Mouse (Mus musculus) lung, postnatal 25 days (tissue): ENCODE results near the gene Sv2c.
"Not testable (repeated sequence)": the region's sequence is repeated elsewhere in the genome, so short reads cannot be mapped to it uniquely, and the experiment has no call there.

Experiments used
- DNase-seq: peaks from one replicate; pipeline ENCODE4 v3.0.0; 2022; ENCODE audit warnings: low spot score

The Sv2c gene

DNA sequence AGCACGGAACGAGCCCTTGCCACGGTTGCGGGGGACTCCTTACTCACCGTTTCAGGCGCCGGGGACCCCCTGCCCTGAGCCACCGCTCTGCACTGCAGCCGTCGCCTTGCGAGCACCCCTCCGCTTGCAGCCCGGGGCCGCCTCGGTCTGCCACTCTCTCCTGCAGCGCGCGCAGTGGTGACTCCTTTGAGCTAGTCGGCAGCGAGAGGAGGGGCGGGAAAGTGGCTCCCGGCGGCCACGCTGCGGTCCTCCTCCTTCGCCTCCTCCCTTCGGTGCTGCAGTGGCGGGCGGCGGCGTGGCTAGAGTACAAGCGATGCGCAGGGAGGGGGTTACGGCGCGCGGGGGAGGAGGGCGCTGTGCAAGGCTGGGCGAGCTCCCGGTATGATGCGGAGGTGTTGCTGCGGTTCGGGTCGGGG lies at the start of gene Sv2c:
TSS of gene Sv2c (minus strand) at position 177 of the 416 bp plus-strand sequence.
- DNase-seq: no peak

DNA sequence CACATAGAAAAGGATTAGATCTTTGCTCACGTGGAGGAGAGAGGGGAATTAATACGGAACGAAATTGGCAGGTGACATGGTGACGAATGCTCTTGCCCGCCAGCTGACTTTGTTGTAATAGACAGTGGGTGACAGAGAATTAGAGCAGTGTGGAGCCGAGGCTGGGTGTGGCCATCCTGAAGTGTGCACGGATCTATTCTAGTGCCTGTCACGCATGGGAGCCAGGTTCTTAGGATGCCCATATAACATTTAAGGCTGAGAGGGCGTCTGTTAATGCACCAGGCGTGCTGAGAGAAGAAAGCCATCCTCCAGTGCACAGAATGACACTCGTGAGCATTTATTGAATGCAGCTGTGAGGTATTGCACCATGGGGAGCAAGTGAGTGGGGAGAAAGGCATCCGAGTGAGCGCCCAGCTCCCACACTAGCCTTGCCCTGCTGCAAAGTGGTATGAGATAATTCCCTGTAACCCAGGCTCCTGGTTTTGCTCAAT lies 48.3 kb upstream of the Sv2c start:
- no peak for DNase-seq

GRCm38 (mm10) chr13:96175591-96176212 lies 43.3 kb upstream of the Sv2c start:
- DNase-seq: no peak

DNA sequence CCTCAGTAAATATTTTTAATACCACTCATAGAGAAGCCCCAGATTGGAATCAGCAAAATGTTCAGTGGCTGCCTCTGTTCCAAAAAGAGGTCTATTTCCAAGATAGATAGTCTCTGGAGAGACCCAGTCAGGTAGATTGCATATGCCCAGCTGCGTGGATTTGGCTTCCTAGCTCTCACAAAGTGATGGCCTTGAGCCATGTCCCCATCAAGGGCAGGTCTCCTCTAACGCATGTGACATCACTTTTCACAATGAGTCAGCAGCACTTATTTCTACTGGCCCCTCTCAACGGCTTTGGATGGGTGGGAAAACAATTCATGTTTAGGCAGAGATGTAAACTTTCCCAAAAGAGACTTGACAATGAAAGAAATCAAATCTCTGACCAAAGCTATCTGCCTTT lies 41.3 kb upstream of the Sv2c start:
- DNase-seq: no peak

GRCm38 (mm10) chr13:96172290-96172689 lies 39.9 kb upstream of the Sv2c start:
- no peak for DNase-seq

- DNase-seq: no peak
Measured at GRCm38 (mm10) chr13:96168991-96169665, 36.8 kb upstream of the Sv2c start.

GRCm38 (mm10) chr13:96166593-96166992 lies 34.2 kb upstream of the Sv2c start:
- no peak for DNase-seq

DNA sequence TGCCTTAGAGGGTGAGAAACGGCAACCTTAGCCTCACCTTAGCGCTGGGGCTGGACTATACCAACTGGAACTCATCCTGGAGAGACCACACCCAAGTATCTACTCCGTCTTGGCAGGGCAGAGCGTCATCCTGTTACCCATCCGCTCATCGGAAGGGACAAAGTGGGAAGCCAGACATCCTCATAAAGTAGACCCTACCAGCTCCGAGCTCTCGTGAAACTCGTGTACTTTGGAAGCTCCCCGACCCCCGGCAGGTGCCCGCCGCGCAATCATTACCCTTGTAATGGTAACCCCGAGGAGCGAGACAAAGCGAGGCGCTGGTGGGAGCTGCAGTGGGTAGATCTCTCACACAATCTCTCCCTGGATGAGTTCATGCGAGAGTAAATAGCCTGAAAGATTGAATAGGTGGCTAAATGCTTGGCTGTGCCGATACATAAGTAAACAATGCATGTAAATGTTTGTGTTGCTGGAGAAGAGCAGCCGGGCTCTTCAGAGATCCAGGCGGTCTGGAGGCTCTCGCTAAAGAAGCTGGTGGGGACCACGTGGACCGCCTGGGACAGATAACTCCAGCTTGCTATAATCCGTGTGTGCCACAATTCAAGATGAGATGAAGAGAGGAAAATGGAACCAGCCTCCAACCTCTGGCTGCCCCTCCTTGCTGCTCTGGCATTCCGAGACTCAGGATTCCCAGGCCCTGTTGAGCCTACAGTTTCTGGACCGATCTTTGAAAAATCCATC lies 1.2 kb upstream of the Sv2c start:
- no peak for DNase-seq

DNA sequence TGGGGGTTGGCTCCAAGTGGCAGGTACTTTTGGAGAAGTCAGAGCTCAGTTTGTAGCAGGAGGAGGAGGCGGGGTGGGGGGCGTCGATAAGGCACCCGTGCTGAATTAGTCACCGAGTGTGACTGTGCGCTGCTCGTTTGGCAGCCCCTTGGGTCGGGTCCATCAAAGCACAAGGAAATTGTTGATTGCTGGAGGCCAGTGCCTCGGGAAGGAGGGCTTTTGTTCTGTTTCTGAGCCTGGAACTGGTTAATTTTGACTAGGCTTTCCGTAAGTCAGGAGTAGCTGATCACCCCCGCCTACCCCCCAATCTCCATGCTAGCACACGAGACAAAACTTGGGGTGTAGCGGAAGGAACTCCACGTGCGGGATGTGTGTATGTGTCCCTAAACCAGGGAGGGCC lies 456 bp upstream of the Sv2c start:
- no peak for DNase-seq

GRCm38 (mm10) chr13:96131911-96132310 lies 466 bp downstream of the Sv2c start:
- DNase-seq: no peak

DNA sequence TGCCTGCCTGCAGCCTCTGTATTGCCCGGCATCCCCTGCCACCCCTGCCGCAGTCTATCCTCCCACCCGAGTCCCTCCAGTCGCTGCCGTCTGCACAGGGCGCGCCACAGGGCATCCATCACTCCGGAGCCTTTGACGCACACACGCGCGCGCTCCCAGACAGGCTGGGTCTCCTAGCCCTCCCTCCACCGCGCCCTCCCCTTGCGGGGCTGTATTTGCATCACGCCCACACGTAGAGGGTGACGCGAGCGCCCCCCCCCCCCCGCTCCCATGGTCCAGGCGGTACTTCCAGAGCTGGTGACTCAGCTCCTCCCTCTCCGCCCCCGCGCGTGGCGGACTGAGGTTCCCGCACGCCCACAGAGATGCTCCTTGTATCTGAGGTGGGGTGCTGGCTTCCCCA lies 1.3 kb downstream of the Sv2c start:
- no peak for DNase-seq

DNA sequence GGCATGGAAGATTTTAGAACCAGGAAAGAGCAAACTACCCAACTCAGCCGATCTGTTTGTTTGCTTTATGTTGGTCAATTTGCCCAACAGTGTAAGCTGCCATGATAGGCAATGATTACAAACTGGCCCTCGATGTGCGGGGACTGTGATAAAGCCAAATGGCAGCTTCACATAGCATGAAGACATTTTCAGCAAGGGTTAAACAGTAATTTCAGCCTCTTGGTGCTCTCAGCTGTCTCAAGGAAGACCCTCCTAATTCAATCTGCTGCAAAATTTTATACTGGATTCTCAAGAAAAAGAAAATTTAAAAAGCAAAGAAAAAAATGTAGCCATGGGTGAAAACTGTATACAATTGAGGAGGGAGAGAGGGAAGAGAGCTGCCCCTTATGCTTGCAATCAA lies 3.3 kb downstream of the Sv2c start:
- DNase-seq: no peak

DNA sequence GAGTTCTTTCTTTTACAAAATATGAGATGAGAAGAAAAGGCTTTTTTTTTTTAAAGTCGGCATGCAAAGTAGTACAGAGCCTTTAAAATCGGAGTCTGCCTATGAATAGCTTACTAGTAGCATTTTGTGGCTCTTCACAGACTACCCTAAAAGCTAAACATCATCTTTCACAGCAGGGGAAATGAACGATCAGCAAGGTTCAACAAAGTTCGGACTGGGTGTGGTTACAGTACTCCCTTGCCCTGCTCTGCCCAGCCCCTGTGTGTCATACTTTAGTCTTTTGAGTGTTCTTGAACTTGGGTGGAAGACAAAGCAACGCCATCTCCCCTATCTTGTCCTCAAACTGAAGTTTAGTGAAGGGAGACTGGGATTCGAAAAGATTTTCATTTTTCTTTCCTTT lies 5.7 kb downstream of the Sv2c start:
- DNase-seq: no peak

GRCm38 (mm10) chr13:96125011-96125410 lies 7.4 kb downstream of the Sv2c start:
- DNase-seq: no peak

DNA sequence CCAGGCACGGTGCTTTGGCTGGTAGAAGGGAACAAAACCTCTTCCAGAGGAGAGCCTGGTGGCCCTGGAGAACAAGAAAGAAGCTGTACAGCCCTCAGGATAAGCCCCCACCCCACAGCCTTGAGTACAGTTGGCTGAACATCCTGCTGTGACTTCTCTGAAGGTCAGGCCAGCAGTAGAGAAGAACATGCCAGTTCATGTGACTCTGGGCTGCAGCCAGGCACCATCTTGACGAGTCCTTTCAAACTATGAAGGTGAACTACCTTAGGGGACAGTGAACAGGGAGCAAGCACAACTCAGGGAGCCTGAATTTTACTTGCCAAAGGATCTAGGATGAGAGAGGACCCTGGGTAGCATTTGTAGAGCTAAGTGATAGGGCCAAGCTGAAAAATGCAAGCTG lies 19.7 kb downstream of the Sv2c start:
- no peak for DNase-seq

- DNase-seq: no peak
Measured at GRCm38 (mm10) chr13:96110767-96111166, 21.6 kb downstream of the Sv2c start.

- DNase-seq: no peak
Measured at GRCm38 (mm10) chr13:96106367-96106766, 26.0 kb downstream of the Sv2c start.

DNA sequence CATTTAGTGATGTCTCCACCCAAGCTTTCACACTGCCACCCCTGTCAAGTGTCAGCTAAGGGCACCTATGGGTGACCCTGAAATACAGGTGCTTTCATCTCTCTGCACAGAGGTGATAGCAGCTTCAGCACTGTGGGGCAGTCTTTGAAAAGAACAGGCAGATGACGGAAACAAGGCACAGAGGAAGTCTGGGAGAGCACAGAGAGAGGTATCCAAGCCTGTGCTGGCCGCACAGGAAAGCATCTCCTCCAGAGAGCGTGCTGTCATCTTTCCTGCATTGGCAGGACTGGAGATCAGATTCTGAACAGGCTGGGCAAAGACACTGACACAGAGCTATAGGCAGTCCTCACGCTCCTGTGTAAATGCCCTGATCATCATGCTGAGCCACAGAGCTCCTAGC lies 41.4 kb downstream of the Sv2c start:
- no peak for DNase-seq

DNA sequence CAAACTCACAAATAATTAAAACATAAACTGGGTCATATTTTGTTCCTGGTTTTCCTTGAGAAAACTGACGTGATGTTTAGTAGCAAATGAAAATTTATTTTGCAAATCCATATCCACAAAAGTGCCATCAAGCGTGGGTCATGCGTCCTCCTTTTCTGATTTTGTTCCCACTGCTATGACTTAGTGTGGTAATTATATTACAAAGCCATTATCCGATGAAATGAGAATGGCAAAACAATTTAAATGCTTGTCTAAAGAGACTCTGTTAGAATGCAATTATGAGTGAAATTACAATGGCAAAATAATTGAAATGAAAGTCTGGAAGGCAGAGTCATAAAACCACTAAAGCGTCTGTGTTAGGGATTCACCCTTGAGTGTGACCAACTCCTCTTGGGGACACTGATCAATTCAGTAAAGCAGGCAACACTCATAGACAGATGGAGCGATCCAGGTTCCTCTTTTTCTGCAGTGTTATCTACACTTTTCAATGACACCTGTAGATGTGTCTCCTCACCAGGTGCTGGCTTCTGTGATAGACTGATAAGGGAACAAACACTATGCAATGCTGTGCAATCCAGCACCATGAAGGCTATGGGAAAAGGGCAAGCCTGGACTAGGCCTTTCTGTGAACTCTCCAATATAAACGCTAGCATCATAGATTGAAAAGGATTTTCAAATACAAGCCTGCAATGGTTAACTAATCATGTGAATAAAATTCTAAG lies 46.6 kb downstream of the Sv2c start:
- no peak for DNase-seq

DNA sequence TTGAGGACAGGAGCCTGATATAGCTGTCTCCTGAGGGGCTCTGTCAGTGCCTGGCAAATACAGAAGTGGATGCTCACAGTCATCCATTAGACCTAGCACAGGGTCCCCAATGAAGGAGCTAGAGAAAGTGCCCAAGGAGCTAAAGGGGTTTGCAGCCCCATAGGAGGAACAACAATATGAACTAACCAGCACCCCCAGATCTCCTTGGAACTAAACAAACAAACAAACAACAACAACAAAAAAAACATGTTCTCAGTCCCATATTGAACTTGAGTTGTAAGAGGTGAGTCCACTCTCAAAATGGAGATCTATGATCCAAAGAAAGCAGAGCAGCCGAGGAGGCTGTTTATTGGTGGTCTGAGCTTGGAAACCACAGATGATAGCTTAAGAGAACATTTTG lies 50.6 kb downstream of the Sv2c start, which contains the start of gene Gm17190:
TSS of gene Gm17190 (plus strand) at position 301 of the 400 bp plus-strand sequence.
- DNase-seq: not testable (repeated sequence)

GRCm38 (mm10) chr13:96081276-96081675 lies 51.1 kb downstream of the Sv2c start, which contains the start of gene Gm20075:
Gene Gm20075, minus strand, starts transcription at chr13:96081376.
- DNase-seq: not testable (repeated sequence)

DNA sequence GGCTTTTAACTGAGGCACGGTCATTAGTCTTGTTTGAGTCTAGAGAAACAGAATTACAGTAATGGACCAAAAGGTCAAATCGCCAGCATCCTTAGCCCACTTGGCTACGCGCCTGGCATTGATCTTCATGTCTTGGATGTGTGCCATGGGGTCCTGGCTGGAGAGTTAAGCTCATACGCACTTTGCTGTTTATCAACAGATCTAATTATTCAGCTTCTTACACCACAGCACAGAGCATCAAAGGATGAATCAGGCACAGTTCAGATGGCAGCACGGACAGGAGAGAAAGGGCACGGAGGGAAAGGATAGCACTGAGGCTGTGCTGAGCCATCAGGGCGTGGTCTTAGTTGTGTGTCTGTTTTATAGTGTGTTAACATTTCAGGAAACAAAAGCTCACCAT lies 58.8 kb downstream of the Sv2c start:
- no peak for DNase-seq
